Mouse (Mus musculus): ENCODE measurements around the gene Olfr1386. TPM values are rescaled to one million over a fixed set of nuclear protein-coding genes. Genes with fewer than 3 reads are reported as not detected.
"Not testable (repeated sequence)": the region's sequence is repeated elsewhere in the genome, so short reads cannot be mapped to it uniquely, and the experiment has no call there.

The Olfr1386 gene
- polyA plus RNA-seq, 1 experiment from 2014 or later: not detected

- Histone ChIP-seq H3K4me3 (ENCODE audit: low read depth, low read length) (no peak overlapping the region), H3K27me3 (replicated peaks; ENCODE audit: insufficient read depth, low read length) (no peaks in the 10 kb centered on the region), H3K4me1 (ENCODE audit: insufficient read depth, low read depth, low read length) (no peaks in the 10 kb centered on the region), H3K9ac (replicated peaks; ENCODE audit: low read depth) (no peak overlapping the region), H3K27ac (ENCODE audit: low read length) (no peak overlapping the region), H3K4me2 (replicated peaks; ENCODE audit: low read depth, low read length) (no peak overlapping the region), H3K9me3 (ENCODE audit: low read length) (no peaks in the 10 kb centered on the region), H3K36me3 (ENCODE audit: insufficient read depth, low read length) (no peaks in the 10 kb centered on the region)
- WGBS: 24% methylated on average over 4 of the region's 4 CpGs
- DNase-seq (ENCODE audit: low spot score) (no peak), ATAC-seq (no peak)
- TF ChIP-seq CTCF (IDR thresholded peaks at IDR 0.05) (no peak), EP300 (IDR thresholded peaks at IDR 0.05) (no peak)
Measured at GRCm38 (mm10) chr11:49485973-49486372, 21.1 kb downstream of the Olfr1386 start.

GRCm38 (mm10) chr11:49488770-49489169, 23.9 kb downstream of the Olfr1386 start, which contains the start of gene Olfr1385:
TSS of gene Olfr1385 (plus strand) at chr11:49489070.
- not testable (repeated sequence) for H3K9me3 ChIP-seq (ENCODE audit: low read length); H3K36me3 ChIP-seq (ENCODE audit: insufficient read depth, low read length); H3K4me2 ChIP-seq (replicated peaks; ENCODE audit: low read depth, low read length); H3K4me1 ChIP-seq (ENCODE audit: insufficient read depth, low read depth, low read length); ATAC-seq; H3K9ac ChIP-seq (replicated peaks; ENCODE audit: low read depth); DNase-seq (ENCODE audit: low spot score); H3K4me3 ChIP-seq (ENCODE audit: low read depth, low read length); H3K27ac ChIP-seq (ENCODE audit: low read length); H3K27me3 ChIP-seq (replicated peaks; ENCODE audit: insufficient read depth, low read length)
- WGBS: 68% methylated on average over 1 of the region's 1 CpGs

GRCm38 (mm10) chr11:49518086-49518485, 53.2 kb downstream of the Olfr1386 start:
- Histone ChIP-seq H3K4me1 (ENCODE audit: insufficient read depth, low read depth, low read length) (no peaks in the 10 kb centered on the region), H3K4me2 (replicated peaks; ENCODE audit: low read depth, low read length) (no peak overlapping the region), H3K27ac (ENCODE audit: low read length) (no peak overlapping the region), H3K9ac (replicated peaks; ENCODE audit: low read depth) (no peak overlapping the region), H3K36me3 (ENCODE audit: insufficient read depth, low read length) (no peaks in the 10 kb centered on the region), H3K4me3 (ENCODE audit: low read depth, low read length) (no peak overlapping the region), H3K9me3 (ENCODE audit: low read length) (no peaks in the 10 kb centered on the region), H3K27me3 (replicated peaks; ENCODE audit: insufficient read depth, low read length) (no peaks in the 10 kb centered on the region)
- ATAC-seq (no peak), DNase-seq (ENCODE audit: low spot score) (no peak)
- 52% methylated on average over 5 of the region's 5 CpGs for WGBS
- TF ChIP-seq CTCF (IDR thresholded peaks at IDR 0.05) (no peak), EP300 (IDR thresholded peaks at IDR 0.05) (no peak)

- ATAC-seq: no peak
- no peak within 1 kb of the TSS for H3K9ac ChIP-seq (replicated peaks; ENCODE audit: low read depth)
- H3K27ac ChIP-seq (ENCODE audit: low read length): no peak within 1 kb of the TSS
- H3K4me2 ChIP-seq (replicated peaks; ENCODE audit: low read depth, low read length): no peak within 1 kb of the TSS
- H3K4me1 ChIP-seq (ENCODE audit: insufficient read depth, low read depth, low read length): no peaks in the 10 kb centered on the region
- H3K27me3 ChIP-seq (replicated peaks; ENCODE audit: insufficient read depth, low read length): no peaks in the 10 kb centered on the region
- TF ChIP-seq EP300 (IDR thresholded peaks at IDR 0.05): no peak
- no peak for TF ChIP-seq CTCF (IDR thresholded peaks at IDR 0.05)
- no peaks in the 10 kb centered on the region for H3K36me3 ChIP-seq (ENCODE audit: insufficient read depth, low read length)
- H3K4me3 ChIP-seq (ENCODE audit: low read depth, low read length): no peak within 1 kb of the TSS
- no peaks in the 10 kb centered on the region for H3K9me3 ChIP-seq (ENCODE audit: low read length)
- DNase-seq (ENCODE audit: low spot score): no peak
Measured at GRCm38 (mm10) chr11:49519348-49519747, 54.5 kb downstream of the Olfr1386 start, which contains the start of gene Olfr1383. TSS of gene Olfr1383 (plus strand) at chr11:49519648.

Other genes starting within 250 kb of the Olfr1386 start
- gene Mgat1, start 220.9 kb upstream of the Olfr1386 start, polyA plus RNA-seq (2015; fragmentation: Nextera tagmentation; extraction: Ambion mirVana): 90.2 and 94.5 TPM in 2 replicates
- gene Olfr1393, start 186.7 kb upstream of the Olfr1386 start, polyA plus RNA-seq (2015; fragmentation: Nextera tagmentation; extraction: Ambion mirVana): not detected in 2 replicates
- gene Olfr1392, start 179.8 kb upstream of the Olfr1386 start, polyA plus RNA-seq (2015; fragmentation: Nextera tagmentation; extraction: Ambion mirVana): 0.05 TPM in 1 of 2 replicates, not detected in the other
- gene Olfr10, start 160.3 kb upstream of the Olfr1386 start, polyA plus RNA-seq (2015; fragmentation: Nextera tagmentation; extraction: Ambion mirVana): not detected in 2 replicates
- gene Olfr1391, start 142.3 kb upstream of the Olfr1386 start, polyA plus RNA-seq (2015; fragmentation: Nextera tagmentation; extraction: Ambion mirVana): not detected in 2 replicates
- not detected in 2 replicates for gene Olfr1390, start 129.9 kb upstream of the Olfr1386 start, polyA plus RNA-seq (2015; fragmentation: Nextera tagmentation; extraction: Ambion mirVana)
- not detected in 2 replicates for gene Olfr1389, start 42.0 kb upstream of the Olfr1386 start, polyA plus RNA-seq (2015; fragmentation: Nextera tagmentation; extraction: Ambion mirVana)
- not detected in 2 replicates for gene Olfr1388, start 28.4 kb upstream of the Olfr1386 start, polyA plus RNA-seq (2015; fragmentation: Nextera tagmentation; extraction: Ambion mirVana)
- not detected in 2 replicates for gene Olfr1387, start 9.7 kb upstream of the Olfr1386 start, polyA plus RNA-seq (2015; fragmentation: Nextera tagmentation; extraction: Ambion mirVana)
- not detected in 2 replicates for gene Olfr1385, start 24.0 kb downstream of the Olfr1386 start, polyA plus RNA-seq (2015; fragmentation: Nextera tagmentation; extraction: Ambion mirVana)
- not detected in 2 replicates for gene Olfr1384, start 41.7 kb downstream of the Olfr1386 start, polyA plus RNA-seq (2015; fragmentation: Nextera tagmentation; extraction: Ambion mirVana)
- not detected in 2 replicates for gene Olfr1383, start 54.6 kb downstream of the Olfr1386 start, polyA plus RNA-seq (2015; fragmentation: Nextera tagmentation; extraction: Ambion mirVana)
- not detected in 2 replicates for gene Olfr1382, start 63.2 kb downstream of the Olfr1386 start, polyA plus RNA-seq (2015; fragmentation: Nextera tagmentation; extraction: Ambion mirVana)
- gene Olfr1381, start 78.4 kb downstream of the Olfr1386 start, polyA plus RNA-seq (2015; fragmentation: Nextera tagmentation; extraction: Ambion mirVana): not detected in 2 replicates
- not detected in 2 replicates for gene Olfr1380, start 91.8 kb downstream of the Olfr1386 start, polyA plus RNA-seq (2015; fragmentation: Nextera tagmentation; extraction: Ambion mirVana)
- gene Flt4, start 144.2 kb downstream of the Olfr1386 start, polyA plus RNA-seq (2015; fragmentation: Nextera tagmentation; extraction: Ambion mirVana): 9.7 and 9.8 TPM in 2 replicates
- gene Scgb3a1, start 198.6 kb downstream of the Olfr1386 start, polyA plus RNA-seq (2015; fragmentation: Nextera tagmentation; extraction: Ambion mirVana): 261 and 341 TPM in 2 replicates
- 36.0 and 40.6 TPM in 2 replicates for gene Cnot6, start 247.7 kb downstream of the Olfr1386 start, polyA plus RNA-seq (2015; fragmentation: Nextera tagmentation; extraction: Ambion mirVana)